Mouse (Mus musculus): ENCODE results near the gene Thoc6.

- TF ChIP-seq POLR2A (IDR thresholded peaks at IDR 0.05; ENCODE audit: borderline replicate concordance, low read depth, low read length) (no peak), CTCF (IDR thresholded peaks at IDR 0.05; ENCODE audit: low read depth, low read length) (no peak)
Observed at GRCm38 (mm10) chr17:23703301-23703700, 29.6 kb upstream of the Thoc6 start.
